Mouse (Mus musculus) intestine, embryonic 16.5 days (tissue): ENCODE data around the gene Cxcl15. TPM values are rescaled to one million over a fixed set of nuclear protein-coding genes. Genes with fewer than 3 reads are reported as not detected.

Experiments
- microRNA-seq: library from miRNA; unstranded; fragments of <30 nt; microRNA quantifications from one replicate; pipeline ENCODE4, GENCODE M21; 2016
- polyA plus RNA-seq: library from polyadenylated mRNA; unstranded; fragments of >200 nt; fragmentation: Nextera tagmentation; extraction: Ambion mirVana; gene quantifications from 2 replicates; pipeline ENCODE4 v1.2.1, GENCODE M21; 2015

Cxcl15 gene
- polyA plus RNA-seq, 1 experiment from 2014 or later = 0.22 TPM

Small RNA genes within 50 kb of the gene (microRNA-seq; reads per million reads assigned to microRNA genes)
- gene Gm24322 = not detected

Other genes with a start within 250 kb of the Cxcl15 start
- 0.10 and 0.11 TPM in 2 replicates for gene 5830473C10Rik, start 233.4 kb upstream of the Cxcl15 start, polyA plus RNA-seq
- gene Rassf6, start 153.9 kb upstream of the Cxcl15 start, polyA plus RNA-seq = 37.9 and 43.5 TPM in 2 replicates
- 0.33 and 0.44 TPM in 2 replicates for gene Cxcl5, start 35.2 kb upstream of the Cxcl15 start, polyA plus RNA-seq
- gene Ppbp, start 26.0 kb upstream of the Cxcl15 start, polyA plus RNA-seq = 1.3 and 2.5 TPM in 2 replicates
- 47.1 and 47.6 TPM in 2 replicates for gene Pf4, start 22.1 kb upstream of the Cxcl15 start, polyA plus RNA-seq
- 0.13 TPM in 1 of 2 replicates, not detected in the other for gene Cxcl3, start 8.4 kb upstream of the Cxcl15 start, polyA plus RNA-seq
- gene Cxcl1, start 96.7 kb downstream of the Cxcl15 start, polyA plus RNA-seq = 0.73 and 0.76 TPM in 2 replicates
- gene Cxcl2, start 109.3 kb downstream of the Cxcl15 start, polyA plus RNA-seq = not detected in 2 replicates
- 31.1 and 33.1 TPM in 2 replicates for gene Mthfd2l, start 136.6 kb downstream of the Cxcl15 start, polyA plus RNA-seq
- 0.10 TPM in 1 of 2 replicates, not detected in the other for gene Epgn, start 232.9 kb downstream of the Cxcl15 start, polyA plus RNA-seq